Comparison of ENCODE assay signal across 24 mouse cellular contexts in genomic region chr1:133808020-133808419, GRCm38 (mm10).
"Had no signal": no experiment of that assay in that cellular context is flagged by ENCODE, and none has a peak within 500 bp of the region (broad histone marks: within the 10 kb centered on the region; RNA-seq: fewer than 3 reads in every experiment).

No protein-coding gene starts in this region.

- H3K9ac ChIP-seq: intestine, embryonic 15.5 days; kidney, embryonic 15.5 days; limb, embryonic 12.5 days; limb, embryonic 15.5 days; midbrain, embryonic 12.5 days; midbrain, embryonic 15.5 days; neural tube, embryonic 12.5 days; neural tube, embryonic 15.5 days had no signal

- H3K36me3 ChIP-seq: intestine, embryonic 15.5 days; kidney, embryonic 15.5 days; limb, embryonic 12.5 days; limb, embryonic 15.5 days; midbrain, embryonic 12.5 days; midbrain, embryonic 15.5 days; neural tube, embryonic 12.5 days; neural tube, embryonic 15.5 days had no signal

- ATAC-seq: intestine, embryonic 15.5 days; midbrain, embryonic 15.5 days had no signal

- H3K4me1 ChIP-seq: intestine, embryonic 15.5 days; limb, embryonic 12.5 days; midbrain, embryonic 12.5 days; midbrain, embryonic 15.5 days; neural tube, embryonic 12.5 days; neural tube, embryonic 15.5 days had no signal

- H3K4me2 ChIP-seq: intestine, embryonic 15.5 days; kidney, embryonic 15.5 days; limb, embryonic 12.5 days; limb, embryonic 15.5 days; midbrain, embryonic 12.5 days; midbrain, embryonic 15.5 days; neural tube, embryonic 12.5 days; neural tube, embryonic 15.5 days had no signal

- H3K9me3 ChIP-seq: intestine, embryonic 15.5 days; kidney, embryonic 15.5 days; limb, embryonic 12.5 days; limb, embryonic 15.5 days; midbrain, embryonic 12.5 days; midbrain, embryonic 15.5 days; neural tube, embryonic 12.5 days; neural tube, embryonic 15.5 days had no signal

- DNase-seq: kidney, adult 11 months; kidney, adult 8-10 months; kidney, postnatal 10 days; kidney, postnatal 36 days; layer of hippocampus, postnatal 36 days; left cerebral cortex, postnatal 4 days; lung, adult 2 months; right cerebral cortex, adult 18-20 months; right cerebral cortex, postnatal 14 days; right cerebral cortex, postnatal 4 days; spleen, adult 18-20 months; thymus, adult 2 months; thymus, postnatal 14 days; thymus, postnatal 4 days had no signal

- H3K27ac ChIP-seq: intestine, embryonic 15.5 days; kidney, embryonic 15.5 days; left cerebral cortex, adult 2 months; limb, embryonic 12.5 days; limb, embryonic 15.5 days; macrophage; midbrain, embryonic 12.5 days; midbrain, embryonic 15.5 days; neural tube, embryonic 12.5 days; neural tube, embryonic 15.5 days had no signal

- H3K27me3 ChIP-seq: intestine, embryonic 15.5 days; limb, embryonic 12.5 days; limb, embryonic 15.5 days; midbrain, embryonic 15.5 days; neural tube, embryonic 12.5 days; neural tube, embryonic 15.5 days had no signal

- H3K4me3 ChIP-seq: intestine, embryonic 15.5 days; kidney, embryonic 15.5 days; left cerebral cortex, adult 2 months; limb, embryonic 12.5 days; limb, embryonic 15.5 days; midbrain, embryonic 12.5 days; midbrain, embryonic 15.5 days; neural tube, embryonic 12.5 days; neural tube, embryonic 15.5 days had no signal
